Comparison of ENCODE assay signal across 8 mouse cellular contexts in genomic region chr4:126253637-126254272, GRCm38 (mm10). TPM values are rescaled to one million over a fixed set of nuclear protein-coding genes. Genes with fewer than 3 reads are reported as not detected.
DNase-seq lines count a peak whose midpoint lies in the region; ATAC-seq and TF ChIP-seq lines count a peak whose summit lies in the region.

No protein-coding gene starts in this region.

- ATAC-seq in cerebellum, adult (ENCODE audit: insufficient number of reproducible peaks, low FRiP score, low TSS enrichment): no peak
- ATAC-seq in forebrain, postnatal 0 days: no peak
- no peak for ATAC-seq in liver, postnatal 0 days

- peaks cover 86% of the 10 kb centered on the region for H3K79me2 ChIP-seq in C2C12 (ENCODE audit: control insufficient read depth, insufficient read depth)

- TF ChIP-seq EP300 in liver, postnatal 0 days (IDR thresholded peaks at IDR 0.05; ENCODE audit: low read depth): no peak

- 61% methylated on average over 14 of the region's 14 CpGs for WGBS in forebrain, postnatal 0 days
- 63% methylated on average over 14 of the region's 14 CpGs for WGBS in liver, postnatal 0 days (ENCODE audit: insufficient replicate concordance)

- H3K9ac ChIP-seq in forebrain, postnatal 0 days: 0 out of 2 replicates have a peak overlapping the region, but pooled peaks have one; percentile 99
- H3K9ac ChIP-seq in liver, postnatal 0 days (replicated peaks): peak overlapping the region; percentile 78; the same call in 1 of the 2 replicates

- peaks cover 27% of the 10 kb centered on the region; the same call in 1 of the 2 replicates for H3K4me1 ChIP-seq in forebrain, postnatal 0 days (ENCODE audit: insufficient read depth)
- H3K4me1 ChIP-seq in liver, postnatal 0 days (ENCODE audit: insufficient read depth): peaks cover 58% of the 10 kb centered on the region

- peak; percentile 61 for DNase-seq in cerebellum, adult 9-11 months
- no peak for DNase-seq in forebrain, postnatal 0 days
- no peak for DNase-seq in liver, postnatal 0 days
- DNase-seq in thymus, postnatal 25 days: no peak
- no peak for DNase-seq in testis, postnatal 14 days (ENCODE audit: low spot score)
- DNase-seq in gastrocnemius, postnatal 36 days: no peak

- H3K79me3 ChIP-seq in C2C12 (ENCODE audit: low read depth): peaks cover 73% of the 10 kb centered on the region

- H3K27me3 ChIP-seq in C2C12 (ENCODE audit: control insufficient read depth, insufficient read depth, insufficient read length): no peaks in the 10 kb centered on the region
- no peaks in the 10 kb centered on the region for H3K27me3 ChIP-seq in forebrain, postnatal 0 days (ENCODE audit: insufficient read depth, low read length)
- H3K27me3 ChIP-seq in liver, postnatal 0 days (ENCODE audit: insufficient read depth, low read length): 0 out of 2 replicates have a peak, but pooled peaks cover 2% of the 10 kb centered on the region

- H3ac ChIP-seq in C2C12 (ENCODE audit: control insufficient read depth, insufficient read length, low read depth): peak overlapping the region; percentile 36

- no peak for TF ChIP-seq CTCF in C2C12 (IDR thresholded peaks at IDR 0.05; ENCODE audit: control insufficient read depth, insufficient read depth, insufficient read length)
- no peak for TF ChIP-seq CTCF in forebrain, postnatal 0 days (IDR thresholded peaks at IDR 0.05; ENCODE audit: low read depth)
- no peak for TF ChIP-seq CTCF in liver, postnatal 0 days (IDR thresholded peaks at IDR 0.05; ENCODE audit: low read depth)

- peaks cover 22% of the 10 kb centered on the region for H3K36me3 ChIP-seq in C2C12 (ENCODE audit: control insufficient read depth, insufficient read depth)
- H3K36me3 ChIP-seq in forebrain, postnatal 0 days (ENCODE audit: insufficient read depth): no peaks in the 10 kb centered on the region
- H3K36me3 ChIP-seq in liver, postnatal 0 days (replicated peaks; ENCODE audit: insufficient read depth, low read length): no peaks in the 10 kb centered on the region; the same call in 1 of the 2 replicates

- H3K9me3 ChIP-seq in forebrain, postnatal 0 days (ENCODE audit: low read length): no peaks in the 10 kb centered on the region
- no peaks in the 10 kb centered on the region for H3K9me3 ChIP-seq in liver, postnatal 0 days (ENCODE audit: low read length)

- 0 out of 2 replicates have a peak overlapping the region, but pooled peaks have one; percentile 96 for H3K27ac ChIP-seq in forebrain, postnatal 0 days (ENCODE audit: low read depth, low read length)
- H3K27ac ChIP-seq in liver, postnatal 0 days (ENCODE audit: low read depth): no peak overlapping the region

- intact Hi-C loops in gastrocnemius, postnatal 36 days (cut with DNase I): no loop called here

- H3K4me2 ChIP-seq in forebrain, postnatal 0 days (ENCODE audit: low read depth): peak overlapping the region; percentile 83
- peak overlapping the region; percentile 85 for H3K4me2 ChIP-seq in liver, postnatal 0 days (ENCODE audit: low read depth, low read length)

- H3K4me3 ChIP-seq in C2C12 (ENCODE audit: insufficient read depth, poor library complexity, severe bottlenecking): peak overlapping the region; percentile 97
- peak overlapping the region; percentile 98 for H3K4me3 ChIP-seq in forebrain, postnatal 0 days (ENCODE audit: low read depth, low read length)
- H3K4me3 ChIP-seq in liver, postnatal 0 days (ENCODE audit: low read depth, low read length): no peak overlapping the region

TF ChIP-seq in C2C12, 6 proteins besides CTCF, POLR2A, EP300 and RAD21:
- TF ChIP-seq MYOD1 (IDR thresholded peaks at IDR 0.05; ENCODE audit: control insufficient read depth, insufficient read length, low read depth): peak; percentile 36
- TF ChIP-seq CEBPB (IDR thresholded peaks at IDR 0.05; ENCODE audit: low read depth): no peak
- no peak for TF ChIP-seq MYOG (IDR thresholded peaks at IDR 0.05; ENCODE audit: control insufficient read depth, extremely low read depth, insufficient read length)
- TF ChIP-seq USF1 (IDR thresholded peaks at IDR 0.05; ENCODE audit: low read depth): no peak

RNA-seq across cellular contexts. Expression of gene Map7d1, which starts 2.4 kb away (rescaled TPM):
- 130 TPM for polyA plus RNA-seq in C2C12 (2012; fragmentation: generic; extraction: Trizol)
- total RNA-seq in forebrain, postnatal 0 days (2014; rRNA removed): 105 and 115 TPM in 2 replicates
- 63.6 and 71.1 TPM in 2 replicates for polyA plus RNA-seq in forebrain, postnatal 0 days (2015; fragmentation: Nextera tagmentation; extraction: Ambion mirVana)
- polyA plus RNA-seq in liver, postnatal 0 days (2015; fragmentation: Nextera tagmentation; extraction: Ambion mirVana): 7.2 and 10.0 TPM in 2 replicates
- 100 to 1,000 TPM; 165 to 207 TPM for total RNA-seq in gastrocnemius, postnatal 36 days (2021)

RNA-seq across cellular contexts. Expression of gene Trappc3, which starts 8.4 kb away (rescaled TPM):
- polyA plus RNA-seq in C2C12 (2012; fragmentation: generic; extraction: Trizol): 110 TPM
- 143 TPM in 2 replicates for total RNA-seq in forebrain, postnatal 0 days (2014; rRNA removed)
- polyA plus RNA-seq in forebrain, postnatal 0 days (2015; fragmentation: Nextera tagmentation; extraction: Ambion mirVana): 199 and 202 TPM in 2 replicates
- 39.0 and 39.2 TPM in 2 replicates for polyA plus RNA-seq in liver, postnatal 0 days (2015; fragmentation: Nextera tagmentation; extraction: Ambion mirVana)
- total RNA-seq in gastrocnemius, postnatal 36 days (2021): 10 to 100 TPM; 15.9 to 17.9 TPM

RNA-seq across cellular contexts. Expression of gene Col8a2, which starts 32.8 kb away (rescaled TPM):
- 0.62 TPM for polyA plus RNA-seq in C2C12 (2012; fragmentation: generic; extraction: Trizol)
- 6.5 and 11.6 TPM in 2 replicates for total RNA-seq in forebrain, postnatal 0 days (2014; rRNA removed)
- polyA plus RNA-seq in forebrain, postnatal 0 days (2015; fragmentation: Nextera tagmentation; extraction: Ambion mirVana): 2.5 and 3.0 TPM in 2 replicates
- 0.25 and 0.26 TPM in 2 replicates for polyA plus RNA-seq in liver, postnatal 0 days (2015; fragmentation: Nextera tagmentation; extraction: Ambion mirVana)
- 1 to 10 TPM; 1.6 to 2.2 TPM for total RNA-seq in gastrocnemius, postnatal 36 days (2021)

RNA-seq across cellular contexts. Expression of gene Thrap3, which starts 51.2 kb away (rescaled TPM):
- polyA plus RNA-seq in C2C12 (2012; fragmentation: generic; extraction: Trizol): 85.7 TPM
- 113 and 165 TPM in 2 replicates for total RNA-seq in forebrain, postnatal 0 days (2014; rRNA removed)
- 92.4 and 111 TPM in 2 replicates for polyA plus RNA-seq in forebrain, postnatal 0 days (2015; fragmentation: Nextera tagmentation; extraction: Ambion mirVana)
- 47.8 and 62.4 TPM in 2 replicates for polyA plus RNA-seq in liver, postnatal 0 days (2015; fragmentation: Nextera tagmentation; extraction: Ambion mirVana)
- 100 to 1,000 TPM in 1 of 2 experiments, 10 to 100 TPM in 1; 87.9 to 106 TPM for total RNA-seq in gastrocnemius, postnatal 36 days (2021)
